Mouse (Mus musculus) midbrain, embryonic 13.5 days (tissue): ENCODE measurements around the gene Cmc2. TPM values are rescaled to one million over a fixed set of nuclear protein-coding genes. Genes with fewer than 3 reads are reported as not detected.

Experiments used
- ATAC-seq: fragments of 200-750 bp; cut with Nextera tagmentation; 2 replicates; pipeline ENCODE4 v1.8.0; 2017; ENCODE audit warnings: mild to moderate bottlenecking, moderate TSS enrichment, moderate library complexity
- H3K27ac ChIP-seq: fragments of 300-500 bp; sonication (generic); 2 replicates; pipeline ENCODE4 v1.5.1; 2015; ENCODE audit warnings: inconsistent platforms, mild to moderate bottlenecking, moderate library complexity
- H3K27me3 ChIP-seq: fragments of 300-500 bp; sonication (generic); 2 replicates; pipeline ENCODE4 v1.6.1; 2015; ENCODE audit warnings: mild to moderate bottlenecking, inconsistent platforms
- H3K36me3 ChIP-seq: fragments of 300-500 bp; sonication (generic); 2 replicates; pipeline ENCODE4 v1.6.1; 2015; ENCODE audit warnings: mild to moderate bottlenecking, inconsistent platforms
- H3K4me1 ChIP-seq: fragments of 300-500 bp; sonication (generic); replicated peaks from 2 replicates; pipeline ENCODE4 v1.6.1; 2015; ENCODE audit warnings: inconsistent platforms
- H3K4me2 ChIP-seq: fragments of 300-500 bp; sonication (generic); replicated peaks from 2 replicates; pipeline ENCODE4 v1.6.1; 2015; ENCODE audit warnings: moderate library complexity, mild to moderate bottlenecking, inconsistent platforms
- H3K4me3 ChIP-seq: fragments of 300-500 bp; sonication (generic); replicated peaks from 2 replicates; pipeline ENCODE4 v1.5.1; 2015; ENCODE audit warnings: mild to moderate bottlenecking, inconsistent platforms
- H3K9ac ChIP-seq: fragments of 300-500 bp; sonication (generic); replicated peaks from 2 replicates; pipeline ENCODE4 v1.6.1; 2015; ENCODE audit warnings: mild to moderate bottlenecking, inconsistent platforms
- H3K9me3 ChIP-seq: fragments of 300-500 bp; sonication (generic); 2 replicates; pipeline ENCODE4 v1.6.1; 2016; ENCODE audit warnings: mild to moderate bottlenecking, inconsistent platforms
- WGBS: fragments of 180-500 bp; shearing (Covaris S2); methylation state at CpG from one replicate; pipeline ENCODE4 v1.1.7; 2015; 5-methylcytosine and 5-hydroxymethylcytosine counted together
- polyA plus RNA-seq: library from polyadenylated mRNA; unstranded; fragments of >200 nt; fragmentation: Nextera tagmentation; extraction: Ambion mirVana; gene quantifications from 2 replicates; pipeline ENCODE4 v1.2.1, GENCODE M21; 2015

Cmc2 gene
- polyA plus RNA-seq, 1 experiment from 2014 or later: 45.1 TPM

DNA sequence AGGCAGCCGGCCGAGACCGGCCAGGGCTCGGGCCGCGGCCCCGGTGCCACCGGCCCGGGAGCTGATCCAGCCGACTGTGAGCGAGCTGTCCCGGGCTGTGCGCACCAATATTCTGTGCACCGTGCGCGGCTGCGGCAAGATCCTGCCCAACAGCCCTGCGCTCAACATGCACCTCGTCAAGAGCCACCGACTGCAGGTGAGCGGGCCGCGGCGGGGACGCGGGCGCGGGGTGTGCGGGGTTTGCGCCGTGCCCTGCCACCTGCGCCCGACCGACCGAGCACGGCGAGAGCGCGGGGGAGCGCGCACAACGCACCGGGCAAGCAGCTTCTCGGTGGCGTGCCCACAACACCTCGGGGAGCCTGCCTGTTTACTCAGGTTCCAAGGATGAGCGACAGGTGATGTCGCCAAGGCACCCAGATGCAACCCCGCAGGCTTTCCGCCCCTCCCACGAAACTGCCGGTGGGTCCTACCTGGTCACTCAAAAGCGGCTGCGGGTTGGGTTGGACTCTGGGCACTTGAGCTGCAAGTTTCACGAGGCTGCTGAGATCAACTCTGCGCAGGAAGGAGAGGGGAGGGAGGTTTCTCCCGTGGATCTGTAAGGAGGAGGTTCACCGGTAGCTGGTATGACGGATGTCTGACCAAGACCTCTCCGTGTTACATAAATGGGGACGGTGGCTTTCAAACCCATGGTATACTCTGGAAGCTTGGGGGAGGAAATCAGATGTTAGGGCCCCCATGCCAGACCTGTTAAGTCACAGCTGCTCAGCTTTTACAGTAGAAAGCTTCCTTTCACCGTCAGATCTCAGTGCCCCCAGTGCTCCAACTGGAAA, 22.5 kb upstream of the Cmc2 start:
- H3K27me3 ChIP-seq: no peaks in the 10 kb centered on the region
- peak overlapping the region; percentile 90 for H3K4me3 ChIP-seq
- peak; percentile 88 for ATAC-seq
- H3K4me2 ChIP-seq: peak overlapping the region; percentile 97
- peaks cover 31% of the 10 kb centered on the region for H3K4me1 ChIP-seq
- peak overlapping the region; percentile 56 for H3K27ac ChIP-seq
- no peaks in the 10 kb centered on the region for H3K9me3 ChIP-seq
- under 1% methylated on average over 54 of the region's 62 CpGs for WGBS
- 0 out of 2 replicates have a peak, but pooled peaks cover 2% of the 10 kb centered on the region for H3K36me3 ChIP-seq
- peak overlapping the region; percentile 93 for H3K9ac ChIP-seq

DNA sequence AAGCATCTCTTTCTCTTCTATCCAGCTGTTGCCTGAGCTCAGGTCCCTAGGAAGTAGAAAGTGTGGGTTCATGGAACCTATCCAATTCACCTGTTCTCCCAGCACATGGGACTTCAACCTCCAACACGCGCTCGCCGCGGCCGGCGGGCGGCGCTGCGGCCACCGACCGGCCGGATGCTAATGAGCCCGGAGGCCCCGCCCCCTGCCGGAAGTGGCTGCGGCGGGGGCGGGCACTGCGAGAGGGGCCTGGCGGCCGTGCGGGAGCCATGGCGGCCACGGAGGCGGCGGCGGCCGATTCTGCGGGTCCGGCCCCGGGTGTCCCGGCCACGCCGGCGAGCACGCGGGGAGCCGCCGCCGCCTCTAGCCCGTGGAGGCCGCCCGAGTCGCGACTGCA, 21.9 kb upstream of the Cmc2 start, which contains the start of gene Atmin:
Atmin (plus strand) TSS at position 233 of the 394 bp plus-strand sequence.
- Histone ChIP-seq H3K4me1 (peaks cover 31% of the 10 kb centered on the region), H3K9me3 (no peaks in the 10 kb centered on the region), H3K9ac (peak within 1 kb of the TSS; percentile 93), H3K27me3 (no peaks in the 10 kb centered on the region), H3K4me2 (peak within 1 kb of the TSS; percentile 97), H3K36me3 (0 out of 2 replicates have a peak, but pooled peaks cover 2% of the 10 kb centered on the region), H3K4me3 (peak within 1 kb of the TSS; percentile 90), H3K27ac (peak within 1 kb of the TSS; percentile 56)
- peak; percentile 88 for ATAC-seq
- WGBS: under 1% methylated on average over 38 of the region's 46 CpGs

DNA sequence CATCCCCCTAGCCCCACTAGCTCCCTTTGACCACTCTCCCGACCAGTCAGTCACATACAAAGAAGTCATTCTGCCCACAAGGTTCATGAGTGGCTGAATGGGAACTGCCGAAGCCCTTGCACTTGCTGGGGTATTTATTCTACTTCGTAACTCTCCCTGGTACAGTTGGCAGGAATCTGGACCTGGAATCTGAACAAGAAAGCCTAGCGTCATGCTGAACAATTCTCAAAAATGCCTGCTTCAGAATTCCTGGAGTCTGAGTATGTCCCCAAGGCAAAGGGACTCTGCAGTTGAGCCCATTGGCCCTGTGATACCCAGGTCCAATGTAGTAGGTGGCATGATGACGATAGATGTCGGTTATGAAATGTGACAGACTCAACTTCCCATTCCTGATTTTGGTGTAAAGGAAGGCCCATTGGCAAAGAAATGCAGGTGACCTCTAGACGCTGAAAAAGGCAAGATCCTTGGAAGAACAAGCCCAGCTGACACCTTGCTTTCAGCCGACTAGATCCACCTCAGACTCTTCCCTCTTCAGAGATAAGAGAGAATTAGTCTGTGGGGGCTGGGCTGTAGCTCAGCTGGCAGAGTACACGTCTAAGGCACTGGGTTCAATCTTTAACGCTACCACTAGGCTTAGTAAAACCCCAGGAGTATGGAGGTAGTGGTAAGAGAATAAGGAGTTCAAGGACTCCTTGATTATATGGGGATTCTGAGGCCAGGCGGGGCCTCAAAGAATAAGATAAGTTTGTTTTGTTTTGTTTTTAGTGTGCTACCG, 21.2 kb upstream of the Cmc2 start:
- no peak for ATAC-seq
- H3K36me3 ChIP-seq: peaks cover 4% of the 10 kb centered on the region; the same call in 1 of the 2 replicates
- WGBS: 80% methylated on average over 12 of the region's 12 CpGs
- no peaks in the 10 kb centered on the region for H3K9me3 ChIP-seq
- H3K4me1 ChIP-seq: peaks cover 31% of the 10 kb centered on the region
- H3K4me2 ChIP-seq: peak overlapping the region; percentile 97; the same call in 1 of the 2 replicates
- H3K9ac ChIP-seq: no peak overlapping the region
- H3K4me3 ChIP-seq: no peak overlapping the region
- peak overlapping the region; percentile 19; the same call in 1 of the 2 replicates for H3K27ac ChIP-seq
- H3K27me3 ChIP-seq: no peaks in the 10 kb centered on the region

DNA sequence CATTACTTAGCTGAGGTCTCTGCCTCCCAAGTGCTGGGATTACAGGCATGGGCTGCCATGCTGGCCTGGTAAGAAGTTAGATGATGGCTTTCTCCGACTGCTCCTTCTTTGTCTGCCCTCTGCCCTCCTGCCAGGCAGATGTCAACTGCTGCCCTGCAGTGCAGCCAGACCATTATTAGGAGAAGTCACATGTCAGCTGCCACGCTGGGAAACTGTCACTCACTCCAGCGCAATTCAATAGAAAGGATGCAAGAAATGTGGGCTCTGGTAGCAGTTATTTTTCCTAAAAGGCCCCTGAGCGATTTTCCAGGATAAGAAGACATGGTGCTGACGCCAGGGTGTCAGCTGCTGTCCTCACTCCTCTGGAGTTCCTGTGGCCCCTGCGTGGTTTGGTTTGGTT, 14.3 kb upstream of the Cmc2 start:
- no peak for ATAC-seq
- H3K4me3 ChIP-seq: no peak overlapping the region
- no peak overlapping the region for H3K4me2 ChIP-seq
- H3K36me3 ChIP-seq: peaks cover 52% of the 10 kb centered on the region
- no peaks in the 10 kb centered on the region for H3K27me3 ChIP-seq
- no peaks in the 10 kb centered on the region for H3K4me1 ChIP-seq
- WGBS: 37% methylated on average over 6 of the region's 6 CpGs
- no peak overlapping the region for H3K27ac ChIP-seq
- no peaks in the 10 kb centered on the region for H3K9me3 ChIP-seq
- no peak overlapping the region for H3K9ac ChIP-seq

DNA sequence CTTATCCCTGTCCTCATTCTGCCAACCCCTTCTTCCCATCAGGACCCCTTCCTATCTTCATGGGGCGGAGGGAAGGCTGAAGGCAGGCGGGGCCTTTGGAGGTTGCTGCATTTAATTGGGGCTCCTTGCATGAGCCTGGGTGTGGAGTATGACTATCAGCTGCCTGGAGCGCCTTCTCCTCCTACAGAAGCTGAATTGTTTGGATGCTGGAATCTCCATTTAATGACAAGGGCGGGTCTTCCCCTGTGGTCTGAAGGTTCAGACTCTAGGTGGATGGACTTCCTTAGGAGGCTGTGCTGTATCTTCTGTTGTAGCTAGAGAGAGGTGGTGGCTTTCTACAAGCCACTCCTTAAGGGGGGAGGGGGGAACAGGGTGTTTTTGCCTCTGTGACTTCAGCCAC, 13.7 kb upstream of the Cmc2 start:
- H3K27ac ChIP-seq: no peak overlapping the region
- ATAC-seq: no peak
- H3K27me3 ChIP-seq: no peaks in the 10 kb centered on the region
- no peaks in the 10 kb centered on the region for H3K9me3 ChIP-seq
- H3K4me2 ChIP-seq: no peak overlapping the region
- 94% methylated on average over 4 of the region's 4 CpGs for WGBS
- H3K4me3 ChIP-seq: no peak overlapping the region
- no peak overlapping the region for H3K9ac ChIP-seq
- H3K4me1 ChIP-seq: no peaks in the 10 kb centered on the region
- H3K36me3 ChIP-seq: peaks cover 52% of the 10 kb centered on the region

DNA sequence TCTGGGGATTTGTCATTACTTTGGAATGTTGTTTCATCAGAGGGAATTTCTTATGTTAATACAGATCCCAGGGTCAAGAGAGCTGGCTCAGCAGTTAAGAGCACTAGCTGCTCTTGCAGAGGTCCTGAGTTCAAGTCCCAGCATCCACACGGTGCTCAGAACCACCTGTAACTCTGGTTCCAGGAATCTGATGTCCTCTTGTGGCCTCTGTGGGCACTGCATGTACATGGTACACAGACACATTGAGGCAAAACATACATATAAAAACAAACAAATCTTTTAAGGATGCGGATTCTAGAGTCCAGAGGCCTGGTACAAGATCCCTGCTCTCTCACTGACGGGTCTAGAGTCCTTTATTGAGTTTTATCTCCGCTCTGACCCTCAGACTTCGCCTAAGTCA, 7.3 kb upstream of the Cmc2 start:
- 94% methylated on average over 5 of the region's 5 CpGs for WGBS
- no peak overlapping the region for H3K27ac ChIP-seq
- ATAC-seq: no peak
- no peak overlapping the region for H3K4me3 ChIP-seq
- no peaks in the 10 kb centered on the region for H3K9me3 ChIP-seq
- no peak overlapping the region for H3K4me2 ChIP-seq
- H3K27me3 ChIP-seq: no peaks in the 10 kb centered on the region
- no peaks in the 10 kb centered on the region for H3K4me1 ChIP-seq
- no peak overlapping the region for H3K9ac ChIP-seq
- H3K36me3 ChIP-seq: peaks cover 34% of the 10 kb centered on the region

DNA sequence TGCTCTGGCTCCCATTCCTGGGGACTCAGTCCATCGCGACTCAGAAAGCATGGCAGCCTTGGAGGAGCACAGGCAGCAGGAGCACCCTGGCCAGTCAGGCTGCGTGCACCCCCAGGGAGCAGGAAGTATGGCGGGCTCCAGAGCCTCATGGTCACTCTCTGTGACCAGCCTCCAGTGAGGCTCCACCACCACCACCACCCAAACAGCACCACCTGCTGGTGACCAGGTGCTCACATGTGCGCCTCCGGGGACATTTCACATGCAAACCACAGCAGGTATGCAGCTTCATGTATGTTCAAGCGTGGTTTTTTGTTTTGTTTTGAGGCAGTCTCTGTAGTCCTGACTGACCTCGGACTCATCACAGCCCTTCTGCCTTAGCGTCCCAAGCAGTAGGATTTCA, 6.6 kb upstream of the Cmc2 start:
- no peaks in the 10 kb centered on the region for H3K9me3 ChIP-seq
- no peak overlapping the region for H3K4me2 ChIP-seq
- 85% methylated on average over 9 of the region's 9 CpGs for WGBS
- no peaks in the 10 kb centered on the region for H3K4me1 ChIP-seq
- no peak overlapping the region for H3K27ac ChIP-seq
- peaks cover 27% of the 10 kb centered on the region for H3K36me3 ChIP-seq
- no peak for ATAC-seq
- H3K27me3 ChIP-seq: no peaks in the 10 kb centered on the region
- H3K9ac ChIP-seq: no peak overlapping the region
- H3K4me3 ChIP-seq: no peak overlapping the region

DNA sequence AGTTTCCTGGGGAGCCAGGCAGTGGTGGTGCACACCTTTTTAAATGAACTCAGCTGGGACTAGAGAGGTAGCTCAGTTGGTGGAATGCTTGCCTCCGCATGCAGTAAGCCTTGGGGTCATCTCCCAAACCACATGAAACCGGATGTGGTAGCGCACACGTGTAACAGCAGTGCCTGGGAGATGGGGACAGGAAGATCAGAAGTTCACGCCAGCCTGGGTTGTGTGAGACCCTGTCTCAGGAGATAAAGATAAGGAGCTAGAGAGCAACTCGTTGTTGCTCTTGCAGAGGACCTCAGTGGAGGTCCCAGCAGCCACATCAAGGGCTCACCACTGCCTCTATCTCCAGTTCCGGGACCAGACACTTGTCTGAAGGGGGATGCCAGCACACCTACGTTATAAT, 2.3 kb upstream of the Cmc2 start:
- Histone ChIP-seq H3K9ac (no peak overlapping the region), H3K36me3 (peaks cover 10% of the 10 kb centered on the region), H3K27ac (no peak overlapping the region), H3K4me3 (no peak overlapping the region), H3K4me2 (no peak overlapping the region), H3K4me1 (peaks cover 17% of the 10 kb centered on the region), H3K9me3 (no peaks in the 10 kb centered on the region), H3K27me3 (no peaks in the 10 kb centered on the region)
- ATAC-seq: no peak
- WGBS: 92% methylated on average over 8 of the region's 8 CpGs

DNA sequence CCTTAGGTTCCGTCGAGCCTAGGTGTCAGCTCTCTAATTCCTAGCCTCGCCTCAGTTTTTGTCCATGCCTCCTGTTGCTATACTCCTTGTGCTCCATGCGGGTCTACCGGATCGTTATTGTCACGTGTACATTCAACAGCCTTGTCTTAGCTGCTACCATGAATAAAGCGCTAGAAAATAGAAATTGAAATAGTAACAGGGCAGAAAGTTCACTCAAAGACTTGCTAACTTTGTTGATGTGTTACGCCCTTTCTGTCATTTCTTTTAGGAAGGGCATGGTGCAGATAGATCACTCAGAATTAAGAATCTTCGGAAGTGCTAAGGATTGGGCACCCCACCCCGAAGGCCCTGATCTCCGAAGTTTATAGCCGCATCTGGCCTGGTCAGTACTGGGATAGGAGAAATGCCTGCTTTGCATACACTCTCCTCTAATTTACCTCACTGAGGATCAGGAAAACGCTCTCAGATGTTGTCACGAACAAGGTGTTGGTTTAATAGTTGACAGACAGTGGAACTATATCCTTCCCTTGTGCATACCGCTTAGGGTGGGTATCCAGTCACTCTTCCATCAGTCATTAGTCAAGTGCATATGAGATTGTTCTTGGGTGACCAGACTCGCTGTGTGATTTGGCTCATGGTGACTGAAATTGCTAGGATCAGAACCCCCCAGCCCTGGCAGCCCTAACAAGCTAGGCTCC, 954 bp upstream of the Cmc2 start:
- ATAC-seq: peak; percentile 13; the same call in 1 of the 2 replicates
- H3K9ac ChIP-seq: peak overlapping the region; percentile 74
- no peaks in the 10 kb centered on the region for H3K27me3 ChIP-seq
- H3K4me2 ChIP-seq: peak overlapping the region; percentile 75
- H3K27ac ChIP-seq: no peak overlapping the region
- peak overlapping the region; percentile 73 for H3K4me3 ChIP-seq
- WGBS: 36% methylated on average over 17 of the region's 17 CpGs
- H3K36me3 ChIP-seq: peaks cover 5% of the 10 kb centered on the region
- H3K9me3 ChIP-seq: no peaks in the 10 kb centered on the region
- peaks cover 17% of the 10 kb centered on the region for H3K4me1 ChIP-seq

DNA sequence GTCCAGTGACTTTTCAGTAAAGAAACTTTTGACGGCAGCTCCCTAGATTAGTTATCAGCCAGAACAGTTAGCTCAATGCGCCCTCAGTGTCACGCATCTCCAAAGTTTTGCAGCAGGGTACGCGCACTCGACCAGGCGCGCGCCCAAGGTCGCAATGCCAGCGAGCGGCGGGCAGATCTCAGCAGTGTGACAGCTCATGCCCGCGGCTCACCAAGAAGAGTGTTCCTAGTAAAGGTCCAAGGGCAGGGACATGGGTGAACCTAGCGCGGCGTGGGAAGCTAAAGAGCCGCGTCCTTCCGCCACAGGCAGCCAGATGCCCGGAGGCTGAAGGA, 284 bp downstream of the Cmc2 start:
- Histone ChIP-seq H3K27ac (peak overlapping the region; percentile 86), H3K4me1 (peaks cover 17% of the 10 kb centered on the region), H3K4me2 (peak overlapping the region; percentile 75), H3K4me3 (peak overlapping the region; percentile 73), H3K9me3 (no peaks in the 10 kb centered on the region), H3K9ac (peak overlapping the region; percentile 74), H3K36me3 (0 out of 2 replicates have a peak, but pooled peaks cover 8% of the 10 kb centered on the region), H3K27me3 (no peaks in the 10 kb centered on the region)
- WGBS: under 1% methylated on average over 22 of the region's 22 CpGs
- peak; percentile 76 for ATAC-seq

DNA sequence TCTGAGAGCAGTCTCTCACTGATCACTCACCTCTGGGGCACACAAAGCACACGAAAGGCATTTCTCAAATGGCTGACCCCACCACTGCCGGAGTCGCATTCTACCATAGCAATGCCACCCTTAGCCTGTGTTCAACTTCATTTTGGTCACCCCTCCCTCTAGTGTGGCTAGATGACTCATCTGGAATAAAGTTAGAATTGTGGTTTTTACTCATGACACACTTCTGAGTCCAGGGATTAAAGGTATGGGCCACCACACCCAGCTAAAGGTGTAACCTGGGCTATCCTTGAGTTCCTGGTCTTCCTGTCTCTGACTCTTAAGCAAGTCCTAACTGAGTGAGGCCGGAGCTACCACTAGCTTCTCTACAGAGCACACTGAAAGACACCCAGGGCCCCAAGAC, 15.4 kb downstream of the Cmc2 start:
- 95% methylated on average over 4 of the region's 4 CpGs for WGBS
- H3K27ac ChIP-seq: no peak overlapping the region
- no peak overlapping the region for H3K4me2 ChIP-seq
- H3K9me3 ChIP-seq: no peaks in the 10 kb centered on the region
- no peaks in the 10 kb centered on the region for H3K4me1 ChIP-seq
- H3K27me3 ChIP-seq: no peaks in the 10 kb centered on the region
- H3K9ac ChIP-seq: no peak overlapping the region
- no peak for ATAC-seq
- H3K4me3 ChIP-seq: no peak overlapping the region
- H3K36me3 ChIP-seq: peaks cover 13% of the 10 kb centered on the region; the same call in 1 of the 2 replicates

DNA sequence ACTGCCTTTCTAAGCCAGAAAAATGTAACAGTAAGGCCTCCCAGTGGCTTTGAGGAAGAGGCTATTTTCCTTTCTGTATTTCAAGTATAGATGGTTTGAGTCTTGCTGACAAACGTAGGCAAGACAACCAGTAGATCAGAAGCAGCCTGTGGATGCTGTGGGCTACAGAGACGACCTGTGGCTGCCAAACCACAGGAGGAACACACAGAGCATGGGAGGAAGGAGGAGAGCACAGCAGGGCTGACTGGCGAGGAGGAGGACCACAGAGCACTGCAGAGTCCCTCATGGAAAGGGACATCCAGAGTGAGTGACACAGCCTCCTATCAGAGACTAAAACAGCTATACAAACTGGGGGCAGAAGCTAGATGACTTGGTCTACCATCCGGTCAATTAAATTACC, 16.0 kb downstream of the Cmc2 start:
- no peaks in the 10 kb centered on the region for H3K27me3 ChIP-seq
- H3K36me3 ChIP-seq: peaks cover 12% of the 10 kb centered on the region; the same call in 1 of the 2 replicates
- no peak overlapping the region for H3K4me3 ChIP-seq
- no peak overlapping the region for H3K4me2 ChIP-seq
- ATAC-seq: no peak
- H3K27ac ChIP-seq: no peak overlapping the region
- no peak overlapping the region for H3K9ac ChIP-seq
- H3K9me3 ChIP-seq: no peaks in the 10 kb centered on the region
- H3K4me1 ChIP-seq: no peaks in the 10 kb centered on the region
- WGBS: 94% methylated on average over 4 of the region's 4 CpGs
